Mouse (Mus musculus): ENCODE measurements around the gene Chst4. TPM values are rescaled to one million over a fixed set of nuclear protein-coding genes. Genes with fewer than 3 reads are reported as not detected.
"Not testable (repeated sequence)": the region's sequence is repeated elsewhere in the genome, so short reads cannot be mapped to it uniquely, and the experiment has no call there.

Gene Chst4
- total RNA-seq (2015) (not detected in 2 replicates), total RNA-seq (2017) (not detected in 2 replicates)

- ATAC-seq (ENCODE audit: poor library complexity, severe bottlenecking), result no peak
Measured at GRCm38 (mm10) chr8:110039659-110040058, at the start of gene Chst4. Gene Chst4, minus strand, starts transcription at chr8:110039740.

- ATAC-seq (ENCODE audit: poor library complexity, severe bottlenecking), result no peak
Measured at GRCm38 (mm10) chr8:110082416-110083105, 43.0 kb upstream of the Chst4 start.

GRCm38 (mm10) chr8:110079282-110080221, 40.0 kb upstream of the Chst4 start, which contains the start of gene Zfp612:
Gene Zfp612, plus strand, starts transcription at chr8:110079746.
- ATAC-seq (ENCODE audit: poor library complexity, severe bottlenecking), result 0 out of 2 replicates have a peak, but pooled peaks have one; percentile 27

GRCm38 (mm10) chr8:110074496-110074895, 35.0 kb upstream of the Chst4 start:
- ATAC-seq (ENCODE audit: poor library complexity, severe bottlenecking), result no peak

- ATAC-seq (ENCODE audit: poor library complexity, severe bottlenecking), result no peak
Measured at GRCm38 (mm10) chr8:110071600-110071999, 32.1 kb upstream of the Chst4 start.

GRCm38 (mm10) chr8:110069706-110070105, 30.2 kb upstream of the Chst4 start:
- no peak for ATAC-seq (ENCODE audit: poor library complexity, severe bottlenecking)

GRCm38 (mm10) chr8:110065676-110066075, 26.1 kb upstream of the Chst4 start:
- no peak for ATAC-seq (ENCODE audit: poor library complexity, severe bottlenecking)

- no peak for ATAC-seq (ENCODE audit: poor library complexity, severe bottlenecking)
Measured at GRCm38 (mm10) chr8:110064606-110065365, 25.2 kb upstream of the Chst4 start.

- no peak for ATAC-seq (ENCODE audit: poor library complexity, severe bottlenecking)
Measured at GRCm38 (mm10) chr8:110064161-110064560, 24.6 kb upstream of the Chst4 start.

- no peak for ATAC-seq (ENCODE audit: poor library complexity, severe bottlenecking)
Measured at GRCm38 (mm10) chr8:110058207-110058606, 18.7 kb upstream of the Chst4 start.

GRCm38 (mm10) chr8:110051208-110051607, 11.7 kb upstream of the Chst4 start:
- no peak for ATAC-seq (ENCODE audit: poor library complexity, severe bottlenecking)

- ATAC-seq (ENCODE audit: poor library complexity, severe bottlenecking), result no peak
Measured at GRCm38 (mm10) chr8:110040509-110040908, 969 bp upstream of the Chst4 start.

- ATAC-seq (ENCODE audit: poor library complexity, severe bottlenecking), result no peak
Measured at GRCm38 (mm10) chr8:110039216-110039615, 324 bp downstream of the Chst4 start.

- ATAC-seq (ENCODE audit: poor library complexity, severe bottlenecking), result no peak
Measured at GRCm38 (mm10) chr8:110036156-110036555, 3.4 kb downstream of the Chst4 start.

GRCm38 (mm10) chr8:110034331-110034730, 5.2 kb downstream of the Chst4 start:
- ATAC-seq (ENCODE audit: poor library complexity, severe bottlenecking), result no peak

- not testable (repeated sequence) for ATAC-seq (ENCODE audit: poor library complexity, severe bottlenecking)
Measured at GRCm38 (mm10) chr8:110033771-110034170, 5.8 kb downstream of the Chst4 start.

- ATAC-seq (ENCODE audit: poor library complexity, severe bottlenecking), result no peak
Measured at GRCm38 (mm10) chr8:110022768-110023344, 16.7 kb downstream of the Chst4 start.

- ATAC-seq (ENCODE audit: poor library complexity, severe bottlenecking), result no peak
Measured at GRCm38 (mm10) chr8:110022081-110022480, 17.5 kb downstream of the Chst4 start.

GRCm38 (mm10) chr8:110010868-110011267, 28.7 kb downstream of the Chst4 start:
- ATAC-seq (ENCODE audit: poor library complexity, severe bottlenecking), result peak; percentile 35; the same call in 1 of the 2 replicates

GRCm38 (mm10) chr8:110008995-110009446, 30.5 kb downstream of the Chst4 start:
- no peak for ATAC-seq (ENCODE audit: poor library complexity, severe bottlenecking)

Measured in megakaryocyte, adult 5-6 weeks (primary cell).